8 mouse cellular contexts compared by ENCODE assay signal in genomic region chr9:107568331-107569261, GRCm38 (mm10). TPM values are rescaled to one million over a fixed set of nuclear protein-coding genes. Genes with fewer than 3 reads are reported as not detected.
DNase-seq lines count a peak whose midpoint lies in the region; ATAC-seq and TF ChIP-seq lines count a peak whose summit lies in the region.

No protein-coding gene starts in this region.

- ATAC-seq in embryonic facial prominence, embryonic 15.5 days (ENCODE audit: insufficient number of reproducible peaks, low FRiP score, low TSS enrichment, low read depth), result peak; percentile 86
- ATAC-seq in kidney, embryonic 14.5 days (ENCODE audit: low FRiP score, low TSS enrichment), result peak; percentile 83
- peak; percentile 79 for ATAC-seq in liver, embryonic 11.5 days (replicated peaks; ENCODE audit: low FRiP score)

- peaks cover 18% of the 10 kb centered on the region for H3K79me2 ChIP-seq in myocyte (ENCODE audit: control insufficient read depth, insufficient read depth)

- H3K9ac ChIP-seq in embryonic facial prominence, embryonic 15.5 days, result peak overlapping the region; percentile 70
- peak overlapping the region; percentile 78 for H3K9ac ChIP-seq in kidney, embryonic 14.5 days (ENCODE audit: low read depth, low read length)
- H3K9ac ChIP-seq in liver, embryonic 11.5 days (ENCODE audit: low read depth, low read length), result peak overlapping the region; percentile 84

- peak overlapping the region; percentile 76 for H3K27ac ChIP-seq in bone marrow macrophage, adult 2 months (ENCODE audit: insufficient read depth, low read depth, low read length)
- H3K27ac ChIP-seq in embryonic facial prominence, embryonic 15.5 days (replicated peaks), result peak overlapping the region; percentile 92
- H3K27ac ChIP-seq in heart, embryonic 10.5 days, result peak overlapping the region; percentile 97
- peak overlapping the region; percentile 77 for H3K27ac ChIP-seq in kidney, embryonic 14.5 days (ENCODE audit: low read depth, low read length)
- peak overlapping the region; percentile 80 for H3K27ac ChIP-seq in liver, embryonic 11.5 days (ENCODE audit: low read depth, low read length)

- peak overlapping the region; percentile 61 for H3K4me2 ChIP-seq in embryonic facial prominence, embryonic 15.5 days (replicated peaks)
- peak overlapping the region; percentile 83 for H3K4me2 ChIP-seq in kidney, embryonic 14.5 days (replicated peaks; ENCODE audit: low read depth, low read length)
- H3K4me2 ChIP-seq in liver, embryonic 11.5 days, result peak overlapping the region; percentile 78
- peak overlapping the region; percentile 98 for H3K4me2 ChIP-seq in myocyte (ENCODE audit: low read depth)

- no peaks in the 10 kb centered on the region for H3K27me3 ChIP-seq in embryonic facial prominence, embryonic 15.5 days
- H3K27me3 ChIP-seq in heart, embryonic 10.5 days (ENCODE audit: insufficient read depth, poor library complexity, severe bottlenecking), result no peaks in the 10 kb centered on the region
- H3K27me3 ChIP-seq in kidney, embryonic 14.5 days (ENCODE audit: control insufficient read depth, insufficient read depth, low read length), result no peaks in the 10 kb centered on the region
- no peaks in the 10 kb centered on the region for H3K27me3 ChIP-seq in liver, embryonic 11.5 days (replicated peaks; ENCODE audit: control insufficient read depth, insufficient read depth, low read length)
- H3K27me3 ChIP-seq in myocyte (ENCODE audit: control insufficient read depth, insufficient read depth, insufficient read length), result no peaks in the 10 kb centered on the region

- H3K4me1 ChIP-seq in bone marrow macrophage, adult 2 months (ENCODE audit: control insufficient read depth, insufficient read depth, low read length), result peaks cover 56% of the 10 kb centered on the region
- H3K4me1 ChIP-seq in embryonic facial prominence, embryonic 15.5 days, result peaks cover 60% of the 10 kb centered on the region
- peaks cover 73% of the 10 kb centered on the region for H3K4me1 ChIP-seq in heart, embryonic 10.5 days
- H3K4me1 ChIP-seq in kidney, embryonic 14.5 days (ENCODE audit: control insufficient read depth, insufficient read depth, low read length), result peaks cover 30% of the 10 kb centered on the region
- H3K4me1 ChIP-seq in liver, embryonic 11.5 days (replicated peaks; ENCODE audit: control insufficient read depth, insufficient read depth, low read length), result peaks cover 62% of the 10 kb centered on the region

- TF ChIP-seq CTCF in bone marrow macrophage, adult 2 months (IDR thresholded peaks at IDR 0.05; ENCODE audit: low read depth, low read length), result no peak

- peaks cover 42% of the 10 kb centered on the region for H3K36me3 ChIP-seq in embryonic facial prominence, embryonic 15.5 days
- H3K36me3 ChIP-seq in heart, embryonic 10.5 days, result peaks cover 48% of the 10 kb centered on the region
- peaks cover 46% of the 10 kb centered on the region for H3K36me3 ChIP-seq in kidney, embryonic 14.5 days (ENCODE audit: control insufficient read depth, insufficient read depth, low read length)
- H3K36me3 ChIP-seq in liver, embryonic 11.5 days (ENCODE audit: control insufficient read depth, insufficient read depth, low read length), result peaks cover 30% of the 10 kb centered on the region
- H3K36me3 ChIP-seq in myocyte (ENCODE audit: control insufficient read depth, insufficient read depth), result no peaks in the 10 kb centered on the region

- under 1% methylated on average over 41 of the region's 41 CpGs for WGBS in embryonic facial prominence, embryonic 15.5 days
- WGBS in heart, embryonic 10.5 days, result under 1% methylated on average over 41 of the region's 41 CpGs
- WGBS in kidney, embryonic 14.5 days, result under 1% methylated on average over 41 of the region's 41 CpGs
- under 1% methylated on average over 41 of the region's 41 CpGs for WGBS in liver, embryonic 11.5 days

- no peak for TF ChIP-seq POLR2A in bone marrow macrophage, adult 2 months (IDR thresholded peaks at IDR 0.05; ENCODE audit: borderline replicate concordance, low read depth, low read length)
- TF ChIP-seq POLR2A in myocyte (IDR thresholded peaks at IDR 0.05; ENCODE audit: insufficient read length, low read depth), result peak; percentile 73

- H3K9me3 ChIP-seq in embryonic facial prominence, embryonic 15.5 days (replicated peaks), result no peaks in the 10 kb centered on the region
- no peaks in the 10 kb centered on the region for H3K9me3 ChIP-seq in heart, embryonic 10.5 days
- no peaks in the 10 kb centered on the region for H3K9me3 ChIP-seq in kidney, embryonic 14.5 days (ENCODE audit: control insufficient read depth, low read length)
- no peaks in the 10 kb centered on the region for H3K9me3 ChIP-seq in liver, embryonic 11.5 days (ENCODE audit: control insufficient read depth, low read length)

- peak overlapping the region; percentile 85 for H3K4me3 ChIP-seq in bone marrow macrophage, adult 2 months (ENCODE audit: insufficient read depth, low read length)
- H3K4me3 ChIP-seq in embryonic facial prominence, embryonic 15.5 days (replicated peaks), result peak overlapping the region; percentile 88
- H3K4me3 ChIP-seq in heart, embryonic 10.5 days, result peak overlapping the region; percentile 81
- H3K4me3 ChIP-seq in kidney, embryonic 14.5 days (ENCODE audit: low read length), result peak overlapping the region; percentile 67
- H3K4me3 ChIP-seq in liver, embryonic 11.5 days (ENCODE audit: low read depth, low read length), result peak overlapping the region; percentile 80
- peak overlapping the region; percentile 81 for H3K4me3 ChIP-seq in myocyte

- peak; percentile 85 for DNase-seq in B cell, adult 2 months
- peak; percentile 94 for DNase-seq in heart, embryonic 10.5 days (ENCODE audit: low spot score)
- DNase-seq in liver, embryonic 11.5 days (ENCODE audit: low spot score), result peak; percentile 88
- peak; percentile 84 to 89 for DNase-seq in spleen, postnatal 36 days (ENCODE audit: low spot score in 2 of 2)

- peak overlapping the region; percentile 69 for H3ac ChIP-seq in myocyte (ENCODE audit: control insufficient read depth, insufficient read length)

TF ChIP-seq in myocyte, 11 proteins besides CTCF, POLR2A, EP300 and RAD21:
- TF ChIP-seq TCF12 (IDR thresholded peaks at IDR 0.05; ENCODE audit: insufficient read depth, poor library complexity, severe bottlenecking) (no peak), POLR2AphosphoS2 (IDR thresholded peaks at IDR 0.05; ENCODE audit: insufficient read length, low read depth) (peak; percentile 68), USF1 (IDR thresholded peaks at IDR 0.05; ENCODE audit: low read depth) (no peak), MYOD1 (IDR thresholded peaks at IDR 0.05; ENCODE audit: control insufficient read depth in 1 of 3, insufficient read length in 2 of 3, low read depth in 2 of 3) (no peak)

RNA-seq across cellular contexts. Expression of gene Hyal2, which starts 0.9 kb away (rescaled TPM):
- polyA plus RNA-seq in bone marrow macrophage, adult 2 months (2012; ENCODE audit: insufficient read depth, insufficient read length, missing spikeins), result 8.8 and 10.3 TPM in 2 replicates
- polyA plus RNA-seq in embryonic facial prominence, embryonic 15.5 days (2015; fragmentation: Nextera tagmentation; extraction: Ambion mirVana), result 97.5 and 98.4 TPM in 2 replicates
- polyA plus RNA-seq in heart, embryonic 10.5 days (2016; fragmentation: Nextera tagmentation; extraction: Ambion mirVana), result 116 and 128 TPM in 2 replicates
- polyA plus RNA-seq in kidney, embryonic 14.5 days (2014; fragmentation: Nextera tagmentation; extraction: Ambion mirVana), result 135 and 136 TPM in 2 replicates
- polyA plus RNA-seq in liver, embryonic 11.5 days (2014; fragmentation: Nextera tagmentation; extraction: Ambion mirVana), result 89.7 and 92.5 TPM in 2 replicates
- polyA plus RNA-seq in myocyte (2012; fragmentation: generic; extraction: Trizol), result 34.2 TPM

RNA-seq across cellular contexts. Expression of gene Tusc2, which starts 5.5 kb away (rescaled TPM):
- 23.0 and 23.6 TPM in 2 replicates for polyA plus RNA-seq in bone marrow macrophage, adult 2 months (2012; ENCODE audit: insufficient read depth, insufficient read length, missing spikeins)
- polyA plus RNA-seq in embryonic facial prominence, embryonic 15.5 days (2015; fragmentation: Nextera tagmentation; extraction: Ambion mirVana), result 42.9 and 43.6 TPM in 2 replicates
- 64.7 and 70.0 TPM in 2 replicates for polyA plus RNA-seq in heart, embryonic 10.5 days (2016; fragmentation: Nextera tagmentation; extraction: Ambion mirVana)
- polyA plus RNA-seq in kidney, embryonic 14.5 days (2014; fragmentation: Nextera tagmentation; extraction: Ambion mirVana), result 39.0 and 45.9 TPM in 2 replicates
- polyA plus RNA-seq in liver, embryonic 11.5 days (2014; fragmentation: Nextera tagmentation; extraction: Ambion mirVana), result 60.6 and 62.7 TPM in 2 replicates
- polyA plus RNA-seq in myocyte (2012; fragmentation: generic; extraction: Trizol), result 25.0 TPM

RNA-seq across cellular contexts. Expression of gene Hyal1, which starts 8.1 kb away (rescaled TPM):
- polyA plus RNA-seq in bone marrow macrophage, adult 2 months (2012; ENCODE audit: insufficient read depth, insufficient read length, missing spikeins), result 2.3 and 4.7 TPM in 2 replicates
- polyA plus RNA-seq in embryonic facial prominence, embryonic 15.5 days (2015; fragmentation: Nextera tagmentation; extraction: Ambion mirVana), result 14.5 and 15.7 TPM in 2 replicates
- polyA plus RNA-seq in heart, embryonic 10.5 days (2016; fragmentation: Nextera tagmentation; extraction: Ambion mirVana), result 4.9 and 6.8 TPM in 2 replicates
- polyA plus RNA-seq in kidney, embryonic 14.5 days (2014; fragmentation: Nextera tagmentation; extraction: Ambion mirVana), result 6.8 and 7.3 TPM in 2 replicates
- 4.2 and 4.6 TPM in 2 replicates for polyA plus RNA-seq in liver, embryonic 11.5 days (2014; fragmentation: Nextera tagmentation; extraction: Ambion mirVana)
- 3.3 TPM for polyA plus RNA-seq in myocyte (2012; fragmentation: generic; extraction: Trizol)

RNA-seq across cellular contexts. Expression of gene Naa80, which starts 10.1 kb away (rescaled TPM):
- polyA plus RNA-seq in bone marrow macrophage, adult 2 months (2012; ENCODE audit: insufficient read depth, insufficient read length, missing spikeins), result 16.9 and 21.1 TPM in 2 replicates
- 21.5 and 22.8 TPM in 2 replicates for polyA plus RNA-seq in embryonic facial prominence, embryonic 15.5 days (2015; fragmentation: Nextera tagmentation; extraction: Ambion mirVana)
- 14.8 and 15.3 TPM in 2 replicates for polyA plus RNA-seq in heart, embryonic 10.5 days (2016; fragmentation: Nextera tagmentation; extraction: Ambion mirVana)
- 16.0 and 18.4 TPM in 2 replicates for polyA plus RNA-seq in kidney, embryonic 14.5 days (2014; fragmentation: Nextera tagmentation; extraction: Ambion mirVana)
- 20.5 and 20.7 TPM in 2 replicates for polyA plus RNA-seq in liver, embryonic 11.5 days (2014; fragmentation: Nextera tagmentation; extraction: Ambion mirVana)
- 13.8 TPM for polyA plus RNA-seq in myocyte (2012; fragmentation: generic; extraction: Trizol)

RNA-seq across cellular contexts. Expression of gene Hyal3, which starts 12.0 kb away (rescaled TPM):
- polyA plus RNA-seq in bone marrow macrophage, adult 2 months (2012; ENCODE audit: insufficient read depth, insufficient read length, missing spikeins), result 0.29 and 0.59 TPM in 2 replicates
- polyA plus RNA-seq in embryonic facial prominence, embryonic 15.5 days (2015; fragmentation: Nextera tagmentation; extraction: Ambion mirVana), result 2.0 TPM in 2 replicates
- polyA plus RNA-seq in heart, embryonic 10.5 days (2016; fragmentation: Nextera tagmentation; extraction: Ambion mirVana), result 0.36 and 0.70 TPM in 2 replicates
- polyA plus RNA-seq in kidney, embryonic 14.5 days (2014; fragmentation: Nextera tagmentation; extraction: Ambion mirVana), result 0.84 and 1.5 TPM in 2 replicates
- 1.0 and 1.5 TPM in 2 replicates for polyA plus RNA-seq in liver, embryonic 11.5 days (2014; fragmentation: Nextera tagmentation; extraction: Ambion mirVana)
- polyA plus RNA-seq in myocyte (2012; fragmentation: generic; extraction: Trizol), result 0.43 TPM

Comparison
In these comparisons a context has a peak if more than half of its experiments do, and no peak if none do; other contexts are left out.
1. Peak in every context shown above with its lines: DNase-seq, ATAC-seq, H3K4me3 ChIP-seq and H3K27ac ChIP-seq.